Mouse (Mus musculus): Measurements from ENCODE around the gene Gstm2. TPM values are rescaled to one million over a fixed set of nuclear protein-coding genes. Genes with fewer than 3 reads are reported as not detected.
"Not testable (repeated sequence)": the region's sequence is repeated elsewhere in the genome, so short reads cannot be mapped to it uniquely, and the experiment has no call there.

The Gstm2 gene
- polyA plus RNA-seq, 1 experiment = 3.9 TPM

GRCm38 (mm10) chr3:107982726-107983125, 3.5 kb downstream of the Gstm2 start:
- 64% methylated on average over 6 of the region's 6 CpGs for WGBS
- Histone ChIP-seq H3K27me3 (ENCODE audit: control insufficient read depth, insufficient read depth, low read length) (no peaks in the 10 kb centered on the region), H3K4me3 (replicated peaks; ENCODE audit: insufficient read depth, low read depth, low read length) (no peak overlapping the region), H3K4me1 (ENCODE audit: control insufficient read depth, insufficient read depth, low read length) (no peaks in the 10 kb centered on the region), H3K27ac (ENCODE audit: insufficient read depth, low read length) (no peak overlapping the region)
- TF ChIP-seq CTCF (IDR thresholded peaks at IDR 0.05; ENCODE audit: borderline replicate concordance, insufficient read depth, low read depth, low read length) (no peak), POLR2A (IDR thresholded peaks at IDR 0.05; ENCODE audit: borderline replicate concordance, insufficient read depth, low read length) (no peak)
- no peak for DNase-seq

- WGBS = 57% methylated on average over 3 of the region's 3 CpGs
- Histone ChIP-seq H3K27me3 (ENCODE audit: control insufficient read depth, insufficient read depth, low read length) (no peaks in the 10 kb centered on the region), H3K4me3 (replicated peaks; ENCODE audit: insufficient read depth, low read depth, low read length) (no peak overlapping the region), H3K4me1 (ENCODE audit: control insufficient read depth, insufficient read depth, low read length) (no peaks in the 10 kb centered on the region), H3K27ac (ENCODE audit: insufficient read depth, low read length) (no peak overlapping the region)
- TF ChIP-seq CTCF (IDR thresholded peaks at IDR 0.05; ENCODE audit: borderline replicate concordance, insufficient read depth, low read depth, low read length) = no peak
- TF ChIP-seq POLR2A (IDR thresholded peaks at IDR 0.05; ENCODE audit: borderline replicate concordance, insufficient read depth, low read length) = no peak
- DNase-seq = no peak
These were observed 5.0 kb downstream of the Gstm2 start for GRCm38 (mm10) chr3:107981261-107981660.

- no peak overlapping the region for H3K27ac ChIP-seq (ENCODE audit: insufficient read depth, low read length)
- 84% methylated on average over 3 of the region's 3 CpGs for WGBS
- TF ChIP-seq CTCF (IDR thresholded peaks at IDR 0.05; ENCODE audit: borderline replicate concordance, insufficient read depth, low read depth, low read length) (no peak), POLR2A (IDR thresholded peaks at IDR 0.05; ENCODE audit: borderline replicate concordance, insufficient read depth, low read length) (no peak)
- H3K4me1 ChIP-seq (ENCODE audit: control insufficient read depth, insufficient read depth, low read length) = no peaks in the 10 kb centered on the region
- H3K4me3 ChIP-seq (replicated peaks; ENCODE audit: insufficient read depth, low read depth, low read length) = no peak overlapping the region
- H3K27me3 ChIP-seq (ENCODE audit: control insufficient read depth, insufficient read depth, low read length) = no peaks in the 10 kb centered on the region
- DNase-seq = no peak
These were observed 8.6 kb downstream of the Gstm2 start for GRCm38 (mm10) chr3:107977691-107978090.

- no peak overlapping the region for H3K27ac ChIP-seq (ENCODE audit: insufficient read depth, low read length)
- no peaks in the 10 kb centered on the region for H3K27me3 ChIP-seq (ENCODE audit: control insufficient read depth, insufficient read depth, low read length)
- H3K4me3 ChIP-seq (replicated peaks; ENCODE audit: insufficient read depth, low read depth, low read length) = no peak overlapping the region
- DNase-seq = no peak
- 93% methylated on average over 1 of the region's 1 CpGs for WGBS
- no peak for TF ChIP-seq CTCF (IDR thresholded peaks at IDR 0.05; ENCODE audit: borderline replicate concordance, insufficient read depth, low read depth, low read length)
- TF ChIP-seq POLR2A (IDR thresholded peaks at IDR 0.05; ENCODE audit: borderline replicate concordance, insufficient read depth, low read length) = no peak
- H3K4me1 ChIP-seq (ENCODE audit: control insufficient read depth, insufficient read depth, low read length) = no peaks in the 10 kb centered on the region
These were observed 12.0 kb downstream of the Gstm2 start for GRCm38 (mm10) chr3:107974237-107974636.

GRCm38 (mm10) chr3:107972070-107972469, 14.2 kb downstream of the Gstm2 start:
- WGBS = 89% methylated on average over 3 of the region's 3 CpGs
- DNase-seq = no peak
- H3K4me3 ChIP-seq (replicated peaks; ENCODE audit: insufficient read depth, low read depth, low read length) = no peak overlapping the region
- TF ChIP-seq CTCF (IDR thresholded peaks at IDR 0.05; ENCODE audit: borderline replicate concordance, insufficient read depth, low read depth, low read length) (no peak), POLR2A (IDR thresholded peaks at IDR 0.05; ENCODE audit: borderline replicate concordance, insufficient read depth, low read length) (no peak)
- H3K27ac ChIP-seq (ENCODE audit: insufficient read depth, low read length) = no peak overlapping the region
- no peaks in the 10 kb centered on the region for H3K4me1 ChIP-seq (ENCODE audit: control insufficient read depth, insufficient read depth, low read length)
- H3K27me3 ChIP-seq (ENCODE audit: control insufficient read depth, insufficient read depth, low read length) = no peaks in the 10 kb centered on the region

- not testable (repeated sequence) for H3K27ac ChIP-seq (ENCODE audit: insufficient read depth, low read length); H3K4me1 ChIP-seq (ENCODE audit: control insufficient read depth, insufficient read depth, low read length); H3K27me3 ChIP-seq (ENCODE audit: control insufficient read depth, insufficient read depth, low read length); H3K4me3 ChIP-seq (replicated peaks; ENCODE audit: insufficient read depth, low read depth, low read length); DNase-seq
- WGBS = 38% methylated on average over 3 of the region's 3 CpGs
These were observed 15.2 kb downstream of the Gstm2 start for GRCm38 (mm10) chr3:107971101-107971500.

- 73% methylated on average over 13 of the region's 13 CpGs for WGBS
- DNase-seq = no peak
These were observed 17.4 kb downstream of the Gstm2 start, which contains the start of gene Gstm3 for GRCm38 (mm10) chr3:107968724-107969395. Gene Gstm3 (minus strand): TSS chr3:107969283.

GRCm38 (mm10) chr3:107966631-107967030, 19.6 kb downstream of the Gstm2 start:
- Histone ChIP-seq H3K27me3 (ENCODE audit: control insufficient read depth, insufficient read depth, low read length) (no peaks in the 10 kb centered on the region; the same call in 1 of the 2 replicates), H3K4me1 (ENCODE audit: control insufficient read depth, insufficient read depth, low read length) (no peaks in the 10 kb centered on the region), H3K27ac (ENCODE audit: insufficient read depth, low read length) (no peak overlapping the region), H3K4me3 (replicated peaks; ENCODE audit: insufficient read depth, low read depth, low read length) (no peak overlapping the region)
- DNase-seq = no peak
- WGBS = 98% methylated on average over 5 of the region's 5 CpGs
- no peak for TF ChIP-seq POLR2A (IDR thresholded peaks at IDR 0.05; ENCODE audit: borderline replicate concordance, insufficient read depth, low read length)

More at GRCm38 (mm10) chr3:107968724-107969395, 17.4 kb downstream of the Gstm2 start, which contains the start of gene Gstm3:
- TF ChIP-seq CTCF (IDR thresholded peaks at IDR 0.05; ENCODE audit: borderline replicate concordance, insufficient read depth, low read depth, low read length) = no peak
- no peak within 1 kb of the TSS for H3K4me3 ChIP-seq (replicated peaks; ENCODE audit: insufficient read depth, low read depth, low read length)
- H3K4me1 ChIP-seq (ENCODE audit: control insufficient read depth, insufficient read depth, low read length) = no peaks in the 10 kb centered on the region
- H3K27me3 ChIP-seq (ENCODE audit: control insufficient read depth, insufficient read depth, low read length) = no peaks in the 10 kb centered on the region; the same call in 1 of the 2 replicates
- no peak within 1 kb of the TSS for H3K27ac ChIP-seq (ENCODE audit: insufficient read depth, low read length)
